Mouse (Mus musculus) CH12F3 (cell line): Measurements from ENCODE around the gene Cabp1.

Experiments
- in situ Hi-C: fragments of 300-500 bp; cut with MboI; formaldehyde crosslinking; loops from 2 replicates; pipeline ENCODE4 v1.14.3; 2020; ENCODE audit warnings: low sequenced_read_pairs

Gene Cabp1

DNA sequence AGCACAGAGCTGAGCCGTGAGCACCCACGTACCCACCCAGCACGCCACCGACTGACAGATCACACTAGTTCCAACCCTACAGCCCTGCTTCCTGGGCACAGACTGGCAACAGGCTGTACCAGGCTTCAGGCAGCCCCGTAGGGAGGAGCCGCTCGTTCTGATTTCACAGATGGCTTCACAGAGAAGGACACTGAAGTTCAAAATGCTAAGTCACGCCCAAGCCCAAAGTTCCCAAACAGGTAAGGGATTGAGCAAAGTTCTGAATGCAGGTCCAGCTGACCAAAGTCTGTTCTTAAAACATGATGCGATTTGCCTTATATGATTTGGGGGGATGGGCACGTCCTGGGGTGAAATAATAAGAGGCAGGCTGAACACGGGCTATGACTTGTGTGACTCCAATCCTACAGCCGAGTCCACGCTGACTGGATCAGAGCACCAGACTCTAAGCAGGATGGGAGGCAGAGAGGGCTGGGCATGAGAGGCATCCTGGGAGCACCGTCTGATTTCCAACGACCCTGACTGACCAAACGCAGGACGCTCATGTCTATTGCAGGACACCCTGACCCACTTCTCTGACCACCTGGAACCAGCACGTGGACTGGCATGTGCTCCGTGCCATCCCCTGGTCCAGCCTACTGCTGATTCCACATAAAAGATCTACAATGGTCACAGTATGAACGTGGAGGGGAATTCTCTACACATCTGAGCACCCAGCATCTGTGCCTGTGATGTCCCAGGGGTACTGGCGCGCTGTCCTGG lies 66.6 kb downstream of the Cabp1 start:
- in situ Hi-C loops, result no loop called here

DNA sequence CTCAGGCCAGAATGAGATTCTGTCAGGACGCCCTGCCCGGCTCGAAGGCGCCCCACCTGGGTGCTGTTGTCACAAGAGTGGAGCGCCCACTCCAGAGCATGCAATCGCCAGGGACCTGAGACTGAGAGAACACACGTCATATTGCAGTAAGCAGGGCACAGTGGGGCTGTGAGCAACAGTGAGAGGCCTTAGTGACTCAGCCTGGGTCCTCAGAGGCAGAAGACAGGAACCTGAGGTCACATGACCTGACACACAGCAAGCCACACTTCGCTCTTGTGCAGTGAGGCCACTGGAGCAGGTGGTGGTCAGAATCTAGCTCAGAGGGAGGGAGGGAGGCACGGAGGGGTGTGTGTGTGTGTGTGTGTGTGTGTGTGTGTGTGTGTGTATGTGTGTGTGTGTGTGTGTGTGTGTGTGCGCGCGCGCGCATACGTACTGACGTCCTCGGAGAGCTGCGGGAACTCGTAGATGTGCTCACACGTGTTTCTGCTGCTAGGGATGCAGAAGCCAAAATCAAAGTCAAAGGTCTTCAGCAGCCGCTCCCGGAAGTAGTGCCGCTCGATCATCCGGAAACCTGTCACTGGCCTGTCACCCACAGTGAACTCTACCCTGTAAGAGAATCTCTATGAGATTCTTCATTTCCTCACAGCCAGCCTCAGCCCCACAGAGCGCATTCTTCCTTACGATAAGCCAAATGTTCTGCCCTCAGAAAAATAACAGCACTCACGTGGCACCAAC lies 67.4 kb downstream of the Cabp1 start:
- in situ Hi-C loops, result no loop called here

- in situ Hi-C loops, result no loop called here
These were observed 68.8 kb downstream of the Cabp1 start for GRCm38 (mm10) chr5:115125211-115125871.

- in situ Hi-C loops, result no loop called here
These were observed 69.5 kb downstream of the Cabp1 start for GRCm38 (mm10) chr5:115124690-115125089.

GRCm38 (mm10) chr5:115120978-115121377 lies 73.2 kb downstream of the Cabp1 start:
- in situ Hi-C loops, result no loop called here

GRCm38 (mm10) chr5:115118961-115119570 lies 75.1 kb downstream of the Cabp1 start, which contains the start of gene Acads:
TSS of gene Acads (minus strand) at chr5:115119346.
- in situ Hi-C loops, result no loop called here
